Mouse (Mus musculus): Measurements from ENCODE around the gene Olfr56. TPM values are rescaled to one million over a fixed set of nuclear protein-coding genes. Genes with fewer than 3 reads are reported as not detected.
"Not testable (repeated sequence)": the region's sequence is repeated elsewhere in the genome, so short reads cannot be mapped to it uniquely, and the experiment has no call there.

The Olfr56 gene
- polyA plus RNA-seq, 1 experiment from 2014 or later: not detected

GRCm38 (mm10) chr11:48982848-48983247 is 4.2 kb downstream of the Olfr56 start:
- not testable (repeated sequence) for H3K9ac ChIP-seq (ENCODE audit: low read length); H3K9me3 ChIP-seq (ENCODE audit: control insufficient read depth, low read length); DNase-seq (ENCODE audit: low spot score); H3K4me1 ChIP-seq (replicated peaks; ENCODE audit: control insufficient read depth, insufficient read depth, low read length); H3K36me3 ChIP-seq (ENCODE audit: control insufficient read depth, insufficient read depth, low read length); ATAC-seq (replicated peaks; ENCODE audit: low FRiP score); H3K27ac ChIP-seq (ENCODE audit: low read depth, low read length); H3K4me2 ChIP-seq (ENCODE audit: low read depth, low read length, severe bottlenecking); H3K4me3 ChIP-seq (ENCODE audit: low read depth, low read length); H3K27me3 ChIP-seq (ENCODE audit: control insufficient read depth, insufficient read depth, low read length)
- WGBS: no CpG with 5 or more reads among the region's 3 CpGs

- WGBS: 93% methylated on average over 2 of the region's 3 CpGs
- H3K27ac ChIP-seq (ENCODE audit: low read depth, low read length); H3K36me3 ChIP-seq (ENCODE audit: control insufficient read depth, insufficient read depth, low read length); H3K27me3 ChIP-seq (ENCODE audit: control insufficient read depth, insufficient read depth, low read length); ATAC-seq (replicated peaks; ENCODE audit: low FRiP score); H3K4me1 ChIP-seq (replicated peaks; ENCODE audit: control insufficient read depth, insufficient read depth, low read length); H3K9ac ChIP-seq (ENCODE audit: low read length); DNase-seq (ENCODE audit: low spot score); H3K4me2 ChIP-seq (ENCODE audit: low read depth, low read length, severe bottlenecking); H3K9me3 ChIP-seq (ENCODE audit: control insufficient read depth, low read length); H3K4me3 ChIP-seq (ENCODE audit: low read depth, low read length): not testable (repeated sequence)
These were observed 9.5 kb downstream of the Olfr56 start for GRCm38 (mm10) chr11:48988219-48988618.

- 86% methylated on average over 2 of the region's 2 CpGs for WGBS
- H3K4me2 ChIP-seq (ENCODE audit: low read depth, low read length, severe bottlenecking); H3K4me3 ChIP-seq (ENCODE audit: low read depth, low read length); H3K27me3 ChIP-seq (ENCODE audit: control insufficient read depth, insufficient read depth, low read length); H3K4me1 ChIP-seq (replicated peaks; ENCODE audit: control insufficient read depth, insufficient read depth, low read length); H3K9me3 ChIP-seq (ENCODE audit: control insufficient read depth, low read length); H3K36me3 ChIP-seq (ENCODE audit: control insufficient read depth, insufficient read depth, low read length); DNase-seq (ENCODE audit: low spot score); H3K27ac ChIP-seq (ENCODE audit: low read depth, low read length); ATAC-seq (replicated peaks; ENCODE audit: low FRiP score); H3K9ac ChIP-seq (ENCODE audit: low read length): not testable (repeated sequence)
These were observed 11.3 kb downstream of the Olfr56 start for GRCm38 (mm10) chr11:48989981-48990380.

- not testable (repeated sequence) for DNase-seq (ENCODE audit: low spot score)
- 72% methylated on average over 4 of the region's 4 CpGs for WGBS
These were observed 13.2 kb downstream of the Olfr56 start, which contains the start of gene Gm12185 for GRCm38 (mm10) chr11:48991740-48992520. TSS of gene Gm12185 (minus strand) at chr11:48992226.

GRCm38 (mm10) chr11:48993296-48993695 is 14.6 kb downstream of the Olfr56 start:
- not testable (repeated sequence) for DNase-seq (ENCODE audit: low spot score); H3K27ac ChIP-seq (ENCODE audit: low read depth, low read length); ATAC-seq (replicated peaks; ENCODE audit: low FRiP score); H3K36me3 ChIP-seq (ENCODE audit: control insufficient read depth, insufficient read depth, low read length); H3K4me3 ChIP-seq (ENCODE audit: low read depth, low read length); H3K9me3 ChIP-seq (ENCODE audit: control insufficient read depth, low read length); H3K4me1 ChIP-seq (replicated peaks; ENCODE audit: control insufficient read depth, insufficient read depth, low read length); H3K9ac ChIP-seq (ENCODE audit: low read length); H3K4me2 ChIP-seq (ENCODE audit: low read depth, low read length, severe bottlenecking); H3K27me3 ChIP-seq (ENCODE audit: control insufficient read depth, insufficient read depth, low read length)
- 80% methylated on average over 10 of the region's 10 CpGs for WGBS

More at GRCm38 (mm10) chr11:48991740-48992520, 13.2 kb downstream of the Olfr56 start, which contains the start of gene Gm12185:
- not testable (repeated sequence) for H3K36me3 ChIP-seq (ENCODE audit: control insufficient read depth, insufficient read depth, low read length); H3K9ac ChIP-seq (ENCODE audit: low read length); ATAC-seq (replicated peaks; ENCODE audit: low FRiP score); H3K4me3 ChIP-seq (ENCODE audit: low read depth, low read length); H3K27ac ChIP-seq (ENCODE audit: low read depth, low read length); H3K9me3 ChIP-seq (ENCODE audit: control insufficient read depth, low read length); H3K27me3 ChIP-seq (ENCODE audit: control insufficient read depth, insufficient read depth, low read length); H3K4me1 ChIP-seq (replicated peaks; ENCODE audit: control insufficient read depth, insufficient read depth, low read length); H3K4me2 ChIP-seq (ENCODE audit: low read depth, low read length, severe bottlenecking)

GRCm38 (mm10) chr11:48994018-48994417 is 15.3 kb downstream of the Olfr56 start, which contains the start of gene Tgtp1:
TSS of gene Tgtp1 (minus strand) at chr11:48994172.
- H3K27me3 ChIP-seq (ENCODE audit: control insufficient read depth, insufficient read depth, low read length); H3K9me3 ChIP-seq (ENCODE audit: control insufficient read depth, low read length); H3K4me1 ChIP-seq (replicated peaks; ENCODE audit: control insufficient read depth, insufficient read depth, low read length); DNase-seq (ENCODE audit: low spot score); H3K4me2 ChIP-seq (ENCODE audit: low read depth, low read length, severe bottlenecking); H3K36me3 ChIP-seq (ENCODE audit: control insufficient read depth, insufficient read depth, low read length); H3K9ac ChIP-seq (ENCODE audit: low read length); ATAC-seq (replicated peaks; ENCODE audit: low FRiP score); H3K4me3 ChIP-seq (ENCODE audit: low read depth, low read length); H3K27ac ChIP-seq (ENCODE audit: low read depth, low read length): not testable (repeated sequence)
- 62% methylated on average over 2 of the region's 2 CpGs for WGBS

- H3K9me3 ChIP-seq (ENCODE audit: control insufficient read depth, low read length); H3K4me1 ChIP-seq (replicated peaks; ENCODE audit: control insufficient read depth, insufficient read depth, low read length); H3K9ac ChIP-seq (ENCODE audit: low read length); H3K27me3 ChIP-seq (ENCODE audit: control insufficient read depth, insufficient read depth, low read length); DNase-seq (ENCODE audit: low spot score); H3K36me3 ChIP-seq (ENCODE audit: control insufficient read depth, insufficient read depth, low read length); H3K4me3 ChIP-seq (ENCODE audit: low read depth, low read length); H3K4me2 ChIP-seq (ENCODE audit: low read depth, low read length, severe bottlenecking); ATAC-seq (replicated peaks; ENCODE audit: low FRiP score); H3K27ac ChIP-seq (ENCODE audit: low read depth, low read length): not testable (repeated sequence)
- 87% methylated on average over 1 of the region's 1 CpGs for WGBS
These were observed 21.7 kb downstream of the Olfr56 start for GRCm38 (mm10) chr11:49000411-49000810.

- 84% methylated on average over 2 of the region's 2 CpGs for WGBS
- H3K4me3 ChIP-seq (ENCODE audit: low read depth, low read length); ATAC-seq (replicated peaks; ENCODE audit: low FRiP score); H3K36me3 ChIP-seq (ENCODE audit: control insufficient read depth, insufficient read depth, low read length); H3K9ac ChIP-seq (ENCODE audit: low read length); H3K4me2 ChIP-seq (ENCODE audit: low read depth, low read length, severe bottlenecking); H3K27ac ChIP-seq (ENCODE audit: low read depth, low read length); H3K9me3 ChIP-seq (ENCODE audit: control insufficient read depth, low read length); H3K27me3 ChIP-seq (ENCODE audit: control insufficient read depth, insufficient read depth, low read length); DNase-seq (ENCODE audit: low spot score); H3K4me1 ChIP-seq (replicated peaks; ENCODE audit: control insufficient read depth, insufficient read depth, low read length): not testable (repeated sequence)
These were observed 27.6 kb downstream of the Olfr56 start for GRCm38 (mm10) chr11:49006317-49006716.

- H3K4me2 ChIP-seq (ENCODE audit: low read depth, low read length, severe bottlenecking); H3K27me3 ChIP-seq (ENCODE audit: control insufficient read depth, insufficient read depth, low read length); H3K9me3 ChIP-seq (ENCODE audit: control insufficient read depth, low read length); H3K4me1 ChIP-seq (replicated peaks; ENCODE audit: control insufficient read depth, insufficient read depth, low read length); H3K36me3 ChIP-seq (ENCODE audit: control insufficient read depth, insufficient read depth, low read length); H3K9ac ChIP-seq (ENCODE audit: low read length); H3K4me3 ChIP-seq (ENCODE audit: low read depth, low read length); DNase-seq (ENCODE audit: low spot score); H3K27ac ChIP-seq (ENCODE audit: low read depth, low read length); ATAC-seq (replicated peaks; ENCODE audit: low FRiP score): not testable (repeated sequence)
- 75% methylated on average over 1 of the region's 1 CpGs for WGBS
These were observed 28.1 kb downstream of the Olfr56 start for GRCm38 (mm10) chr11:49006785-49007184.

All from forebrain, embryonic 11.5 days (tissue).